In genomic region chr9:120709146-120709655, GRCm38 (mm10) we compare ENCODE assay signal across 11 mouse cellular contexts.
DNase-seq lines count a peak whose midpoint lies in the region; ATAC-seq lines count a peak whose summit lies in the region.
"Had no signal": no experiment of that assay in that cellular context is flagged by ENCODE, and none has a peak within 500 bp of the region (broad histone marks: within the 10 kb centered on the region; RNA-seq: fewer than 3 reads in every experiment).

No protein-coding gene starts in this region.

- H3K27ac ChIP-seq in kidney, embryonic 15.5 days = peak overlapping the region; percentile 54
- no peak overlapping the region for H3K27ac ChIP-seq in hindbrain, embryonic 14.5 days
- no peak overlapping the region for H3K27ac ChIP-seq in neural tube, embryonic 13.5 days (replicated peaks)

- H3K27me3 ChIP-seq in kidney, embryonic 15.5 days = no peaks in the 10 kb centered on the region
- H3K27me3 ChIP-seq in hindbrain, embryonic 14.5 days (ENCODE audit: control insufficient read depth, insufficient read depth, low read length) = no peaks in the 10 kb centered on the region
- no peaks in the 10 kb centered on the region for H3K27me3 ChIP-seq in neural tube, embryonic 13.5 days
- H3K27me3 ChIP-seq: Patski had no signal

- 61% methylated on average over 10 of the region's 10 CpGs for WGBS in kidney, embryonic 15.5 days
- 72% methylated on average over 10 of the region's 10 CpGs for WGBS in hindbrain, embryonic 14.5 days
- 72% methylated on average over 10 of the region's 10 CpGs for WGBS in neural tube, embryonic 13.5 days

- DNase-seq in kidney, adult 9 months = no peak
- DNase-seq in ZHBTc4 (ENCODE audit: low read depth, low spot score) (peak; percentile 84), liver (no peak)
- no peak for DNase-seq in hindbrain, embryonic 14.5 days (ENCODE audit: low spot score)
- no peak for DNase-seq in cerebellum, adult 9-11 months
- DNase-seq in embryo, embryonic 10 days (ENCODE audit: low spot score) = no peak
- DNase-seq: gastrocnemius, postnatal 25 days had no signal

- no peak overlapping the region for H3K4me3 ChIP-seq in kidney, embryonic 15.5 days (replicated peaks)
- no peak overlapping the region for H3K4me3 ChIP-seq in hindbrain, embryonic 14.5 days (replicated peaks; ENCODE audit: low read length)
- no peak overlapping the region for H3K4me3 ChIP-seq in neural tube, embryonic 13.5 days
- H3K4me3 ChIP-seq: megakaryocyte, embryonic 14.5 days had no signal

- 0 out of 2 replicates have a peak overlapping the region, but pooled peaks have one; percentile 4 for H3K9ac ChIP-seq in kidney, embryonic 15.5 days
- H3K9ac ChIP-seq in hindbrain, embryonic 14.5 days = no peak overlapping the region
- no peak overlapping the region for H3K9ac ChIP-seq in neural tube, embryonic 13.5 days

- H3K4me1 ChIP-seq in kidney, embryonic 15.5 days = peaks cover 14% of the 10 kb centered on the region
- H3K4me1 ChIP-seq in hindbrain, embryonic 14.5 days (replicated peaks; ENCODE audit: control insufficient read depth, insufficient read depth, low read length) = peaks cover 7% of the 10 kb centered on the region; the same call in 1 of the 2 replicates
- peaks cover 16% of the 10 kb centered on the region for H3K4me1 ChIP-seq in neural tube, embryonic 13.5 days (replicated peaks)

- ATAC-seq in kidney, embryonic 15.5 days (replicated peaks; ENCODE audit: low FRiP score) = no peak
- no peak for ATAC-seq in hindbrain, embryonic 14.5 days (ENCODE audit: low FRiP score)
- no peak for ATAC-seq in neural tube, embryonic 13.5 days (ENCODE audit: low read depth)
- ATAC-seq: Patski had no signal

- H3K9me3 ChIP-seq in kidney, embryonic 15.5 days (replicated peaks) = peaks cover 6% of the 10 kb centered on the region
- H3K9me3 ChIP-seq in hindbrain, embryonic 14.5 days (ENCODE audit: control insufficient read depth, low read length) = 0 out of 2 replicates have a peak, but pooled peaks cover 5% of the 10 kb centered on the region
- H3K9me3 ChIP-seq in neural tube, embryonic 13.5 days = peaks cover 11% of the 10 kb centered on the region

- peak overlapping the region; percentile 45 for H3K4me2 ChIP-seq in kidney, embryonic 15.5 days
- peak overlapping the region; percentile 46 for H3K4me2 ChIP-seq in hindbrain, embryonic 14.5 days (replicated peaks)
- peak overlapping the region; percentile 30 for H3K4me2 ChIP-seq in neural tube, embryonic 13.5 days

- no peaks in the 10 kb centered on the region for H3K36me3 ChIP-seq in kidney, embryonic 15.5 days
- no peaks in the 10 kb centered on the region for H3K36me3 ChIP-seq in hindbrain, embryonic 14.5 days (replicated peaks; ENCODE audit: control insufficient read depth, insufficient read depth)
- no peaks in the 10 kb centered on the region for H3K36me3 ChIP-seq in neural tube, embryonic 13.5 days
